Mouse (Mus musculus) heart, embryonic 15.5 days (tissue): ENCODE results near the gene Gm10799. TPM values are rescaled to one million over a fixed set of nuclear protein-coding genes. Genes with fewer than 3 reads are reported as not detected.

Experiments used
- polyA plus RNA-seq: library from polyadenylated mRNA; unstranded; fragments of >200 nt; fragmentation: Nextera tagmentation; extraction: Ambion mirVana; gene quantifications from 2 replicates; pipeline ENCODE4 v1.2.1, GENCODE M21; 2015

Gm10799 gene
- polyA plus RNA-seq, 1 experiment from 2014 or later = not detected

Other genes starting within 250 kb of the Gm10799 start
- gene Lmo2, start 110.6 kb downstream of the Gm10799 start, polyA plus RNA-seq = 19.1 and 23.1 TPM in 2 replicates
- 41.8 and 44.8 TPM in 2 replicates for gene Fbxo3, start 40.8 kb downstream of the Gm10799 start, polyA plus RNA-seq
- gene 4931422A03Rik, start 40.2 kb downstream of the Gm10799 start, polyA plus RNA-seq = 1.8 and 3.0 TPM in 2 replicates
- gene Gm10912, start 2.7 kb downstream of the Gm10799 start, polyA plus RNA-seq = 0.10 TPM in 1 of 2 replicates, not detected in the other
- 4.1 and 6.2 TPM in 2 replicates for gene Cd59b, start 1.3 kb upstream of the Gm10799 start, polyA plus RNA-seq
- gene Cd59a, start 27.3 kb upstream of the Gm10799 start, polyA plus RNA-seq = 53.9 and 55.8 TPM in 2 replicates
- 0.29 and 0.37 TPM in 2 replicates for gene A930018P22Rik, start 54.2 kb upstream of the Gm10799 start, polyA plus RNA-seq